Mouse (Mus musculus) cerebellum, adult 2 months (tissue): ENCODE measurements around the gene Cyp4a12b.
"Not testable (repeated sequence)": the region's sequence is repeated elsewhere in the genome, so short reads cannot be mapped to it uniquely, and the experiment has no call there.

Source experiments
- CTCF ChIP-seq: fragments of 200-500 bp; IDR thresholded peaks from 2 replicates; pipeline ENCODE4 v1.5.1; 2011; ENCODE audit warnings: low read depth, mild to moderate bottlenecking, control low read depth, low read length, moderate library complexity, borderline replicate concordance; ENCODE audit not compliant: insufficient read depth
- POLR2A ChIP-seq: fragments of 200-500 bp; IDR thresholded peaks from 2 replicates; pipeline ENCODE4 v1.6.1; 2011; ENCODE audit warnings: low read length, control low read depth, borderline replicate concordance; ENCODE audit not compliant: insufficient read depth

DNA sequence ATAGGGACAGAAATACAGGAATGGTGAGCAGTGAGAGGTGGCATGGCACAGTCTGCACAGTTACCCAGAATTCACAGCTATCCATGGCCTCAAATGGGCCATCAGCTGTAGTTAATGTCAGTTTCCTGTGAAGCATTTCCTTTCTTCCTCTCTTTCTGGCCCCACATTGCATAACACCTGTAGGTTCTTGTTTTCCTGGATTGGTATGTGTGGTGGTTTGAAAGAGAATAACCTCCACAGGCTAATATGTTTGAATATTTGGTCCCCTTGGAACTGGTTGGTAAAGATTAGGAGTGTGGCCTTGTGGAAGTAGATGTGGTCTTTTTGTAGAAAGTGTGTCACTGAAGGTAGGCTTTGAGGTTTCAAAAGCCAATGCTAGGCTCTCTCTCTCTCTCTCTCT lies 14.5 kb upstream of the Cyp4a12b start:
- TF ChIP-seq POLR2A, CTCF: not testable (repeated sequence)
